Mouse (Mus musculus): ENCODE results near the gene Panx2.

Gene Panx2

GRCm38 (mm10) chr15:89074613-89075477 lies 15.3 kb downstream of the Panx2 start, which contains the start of gene Trabd:
TSS of gene Trabd (plus strand) at chr15:89075124.
- in situ Hi-C loops (cut with MboI; ENCODE audit: unreplicated experiment in 2 of 2), result loop anchor here (10.0 kb wide), 2 partner anchors 250 to 330 kb away; no protein-coding TSS in a partner anchor

- in situ Hi-C loops (cut with MboI; ENCODE audit: unreplicated experiment in 2 of 2), result loop anchor here (10.0 kb wide), 2 partner anchors 251 to 331 kb away; no protein-coding TSS in a partner anchor
Measured at GRCm38 (mm10) chr15:89075478-89076147, 16.1 kb downstream of the Panx2 start.

GRCm38 (mm10) chr15:89076156-89076731 lies 16.7 kb downstream of the Panx2 start:
- in situ Hi-C loops (cut with MboI; ENCODE audit: unreplicated experiment in 2 of 2), result loop anchor here (10.0 kb wide), 2 partner anchors 251 to 331 kb away; no protein-coding TSS in a partner anchor

- in situ Hi-C loops (cut with MboI; ENCODE audit: unreplicated experiment in 2 of 2), result loop anchor here (10.0 kb wide), 2 partner anchors 254 to 334 kb away; no protein-coding TSS in a partner anchor
Measured at GRCm38 (mm10) chr15:89078208-89078836, 18.8 kb downstream of the Panx2 start.

- in situ Hi-C loops (cut with MboI; ENCODE audit: unreplicated experiment in 2 of 2), result no loop called here
Measured at GRCm38 (mm10) chr15:89083906-89084305, 24.4 kb downstream of the Panx2 start.

- in situ Hi-C loops (cut with MboI; ENCODE audit: unreplicated experiment in 2 of 2), result no loop called here
Measured at GRCm38 (mm10) chr15:89084826-89085225, 25.3 kb downstream of the Panx2 start.

GRCm38 (mm10) chr15:89088607-89089247 lies 29.2 kb downstream of the Panx2 start, which contains the start of gene Selenoo:
TSS of gene Selenoo (plus strand) at chr15:89089084.
- in situ Hi-C loops (cut with MboI; ENCODE audit: unreplicated experiment in 2 of 2), result no loop called here

GRCm38 (mm10) chr15:89089248-89090051 lies 29.9 kb downstream of the Panx2 start:
- in situ Hi-C loops (cut with MboI; ENCODE audit: unreplicated experiment in 2 of 2), result no loop called here

GRCm38 (mm10) chr15:89090662-89091061 lies 31.1 kb downstream of the Panx2 start:
- in situ Hi-C loops (cut with MboI; ENCODE audit: unreplicated experiment in 2 of 2), result no loop called here

GRCm38 (mm10) chr15:89092181-89092580 lies 32.6 kb downstream of the Panx2 start:
- in situ Hi-C loops (cut with MboI; ENCODE audit: unreplicated experiment in 2 of 2), result no loop called here

- in situ Hi-C loops (cut with MboI; ENCODE audit: unreplicated experiment in 2 of 2), result no loop called here
Measured at GRCm38 (mm10) chr15:89097450-89097849, 37.9 kb downstream of the Panx2 start.

GRCm38 (mm10) chr15:89098616-89099015 lies 39.1 kb downstream of the Panx2 start:
- in situ Hi-C loops (cut with MboI; ENCODE audit: unreplicated experiment in 2 of 2), result no loop called here

- in situ Hi-C loops (cut with MboI; ENCODE audit: unreplicated experiment in 2 of 2), result loop anchor here (25.0 kb wide), 1 partner anchor 111 kb away; the partner anchor contains the start of gene Ppp6r2 (in 2 of the 2)
Measured at GRCm38 (mm10) chr15:89100823-89101222, 41.3 kb downstream of the Panx2 start.

GRCm38 (mm10) chr15:89102646-89103045 lies 43.1 kb downstream of the Panx2 start:
- in situ Hi-C loops (cut with MboI; ENCODE audit: unreplicated experiment in 2 of 2), result loop anchor here (25.0 kb wide), 1 partner anchor 110 kb away; the partner anchor contains the start of gene Ppp6r2 (in 2 of the 2)

- in situ Hi-C loops (cut with MboI; ENCODE audit: unreplicated experiment in 2 of 2), result loop anchor here (25.0 kb wide), 1 partner anchor 108 kb away; the partner anchor contains the start of gene Ppp6r2 (in 2 of the 2)
Measured at GRCm38 (mm10) chr15:89103921-89104320, 44.4 kb downstream of the Panx2 start.

GRCm38 (mm10) chr15:89104425-89104824 lies 44.9 kb downstream of the Panx2 start:
- in situ Hi-C loops (cut with MboI; ENCODE audit: unreplicated experiment in 2 of 2), result loop anchor here (25.0 kb wide), 1 partner anchor 108 kb away; the partner anchor contains the start of gene Ppp6r2 (in 2 of the 2)

- in situ Hi-C loops (cut with MboI; ENCODE audit: unreplicated experiment in 2 of 2), result loop anchor here (25.0 kb wide), 1 partner anchor 106 kb away; the partner anchor contains the start of gene Ppp6r2 (in 2 of the 2)
Measured at GRCm38 (mm10) chr15:89106073-89106472, 46.5 kb downstream of the Panx2 start.

- in situ Hi-C loops (cut with MboI; ENCODE audit: unreplicated experiment in 2 of 2), result loop anchor here (25.0 kb wide), 1 partner anchor 105 kb away; the partner anchor contains the start of gene Ppp6r2 (in 2 of the 2)
Measured at GRCm38 (mm10) chr15:89106976-89107375, 47.4 kb downstream of the Panx2 start.
